Mouse (Mus musculus) CH12.LX (cell line): ENCODE data around the gene Car10. TPM values are rescaled to one million over a fixed set of nuclear protein-coding genes. Genes with fewer than 3 reads are reported as not detected.

Experiments used
- DNase-seq: peaks from one replicate; pipeline ENCODE4 v3.0.0-alpha.2; 2013; ENCODE audit errors: extremely low read depth
- H3K27ac ChIP-seq: 2 replicates; pipeline ENCODE4 v1.5.1; 2012; ENCODE audit warnings: low read depth, mild to moderate bottlenecking, control low read depth, moderate library complexity; ENCODE audit not compliant: insufficient read depth
- H3K27me3 ChIP-seq: replicated peaks from 2 replicates; pipeline ENCODE3; 2012; ENCODE audit warnings: inconsistent platforms
- H3K36me3 ChIP-seq, 2 experiments: replicated peaks in 1 of 2; 2 replicates each; pipeline versions ENCODE3 to v1.6.1; 2012; ENCODE audit warnings: inconsistent platforms in 1 of 2, low read length in 1 of 2, mild to moderate bottlenecking in 1 of 2, mixed read lengths in 1 of 2, moderate library complexity in 1 of 2; ENCODE audit not compliant: control insufficient read depth in 1 of 2, insufficient read depth in 1 of 2
- H3K4me1 ChIP-seq, 2 experiments: 2 replicates each; pipeline ENCODE4 v1.6.1; 2012; ENCODE audit warnings: inconsistent platforms in 1 of 2, moderate library complexity in 1 of 2; ENCODE audit not compliant: insufficient read depth in 2 of 2, control insufficient read depth in 1 of 2
- H3K4me2 ChIP-seq: 2 replicates; pipeline ENCODE4 v1.6.1; 2012; ENCODE audit warnings: low read depth, mild to moderate bottlenecking, control low read depth; ENCODE audit not compliant: poor library complexity, insufficient read depth, severe bottlenecking
- H3K4me3 ChIP-seq, 3 experiments: fragments of 150-350 bp in 1 of 3; sonication (generic) in 1 of 3; replicated peaks in 1 of 3; 2 replicates each; pipeline versions ENCODE3 to v1.5.1; 2011 to 2012; ENCODE audit warnings: low read depth in 2 of 3, low read length in 2 of 3, mild to moderate bottlenecking in 2 of 3, moderate library complexity in 2 of 3, control low read depth in 1 of 3, improper control_type of control experiment in 1 of 3, inconsistent platforms in 1 of 3, mixed read lengths in 1 of 3; ENCODE audit not compliant: poor library complexity in 1 of 3
- H3K79me2 ChIP-seq: replicated peaks from 2 replicates; pipeline ENCODE4 v1.6.1; 2012; ENCODE audit warnings: mild to moderate bottlenecking, moderate library complexity; ENCODE audit not compliant: control insufficient read depth, poor library complexity, insufficient read depth, severe bottlenecking; ENCODE audit errors: extremely low read depth
- H3K9ac ChIP-seq: 2 replicates; pipeline ENCODE4 v1.6.1; 2012; ENCODE audit warnings: low read depth, mild to moderate bottlenecking, control low read depth, moderate library complexity; ENCODE audit not compliant: insufficient read depth
- H3K9me3 ChIP-seq: replicated peaks from 2 replicates; pipeline ENCODE3; 2012; ENCODE audit warnings: low read length, inconsistent platforms, mixed read lengths
- CHD1 ChIP-seq: IDR thresholded peaks from 2 replicates; pipeline ENCODE4 v1.6.1; 2012; ENCODE audit warnings: low read depth, low read length, improper control_type of control experiment, inconsistent platforms
- ETS1 ChIP-seq: conservative IDR thresholded peaks from 2 replicates; pipeline ENCODE4 v1.6.1; 2012; ENCODE audit warnings: low read depth, mild to moderate bottlenecking, inconsistent platforms, low read length, improper control_type of control experiment, moderate library complexity
- GABPA ChIP-seq: IDR thresholded peaks from 2 replicates; pipeline ENCODE4 v1.6.1; 2012; ENCODE audit warnings: low read depth, low read length, improper control_type of control experiment, inconsistent platforms; ENCODE audit not compliant: insufficient replicate concordance
- HCFC1 ChIP-seq: IDR thresholded peaks from 2 replicates; pipeline ENCODE4 v1.6.1; 2012; ENCODE audit warnings: low read depth, mild to moderate bottlenecking, inconsistent platforms, low read length, improper control_type of control experiment
- JUN ChIP-seq: IDR thresholded peaks from 2 replicates; pipeline ENCODE4 v1.6.1; 2011; ENCODE audit warnings: low read depth, mild to moderate bottlenecking, low read length, improper control_type of control experiment, moderate library complexity; ENCODE audit not compliant: insufficient read depth
- JUND ChIP-seq: conservative IDR thresholded peaks from 2 replicates; pipeline ENCODE4 v1.6.1; 2011; ENCODE audit warnings: low read depth, low read length, improper control_type of control experiment
- MAFK ChIP-seq: IDR thresholded peaks from 2 replicates; pipeline ENCODE4 v1.6.1; 2011; ENCODE audit warnings: low read length, improper control_type of control experiment; ENCODE audit not compliant: insufficient replicate concordance
- MAX ChIP-seq: IDR thresholded peaks from 2 replicates; pipeline ENCODE4 v1.6.1; 2011; ENCODE audit warnings: low read length, improper control_type of control experiment
- MAZ ChIP-seq: IDR thresholded peaks from 2 replicates; pipeline ENCODE4 v1.6.1; 2012; ENCODE audit warnings: low read depth, mild to moderate bottlenecking, inconsistent platforms, low read length, improper control_type of control experiment, moderate library complexity
- MEF2A ChIP-seq: IDR thresholded peaks from 2 replicates; pipeline ENCODE4 v1.6.1; 2014; ENCODE audit warnings: low read depth, mild to moderate bottlenecking, inconsistent platforms, low read length, improper control_type of control experiment, borderline replicate concordance
- MXI1 ChIP-seq: IDR thresholded peaks from 2 replicates; pipeline ENCODE4 v1.6.1; 2011; ENCODE audit warnings: mild to moderate bottlenecking, low read depth, low read length, improper control_type of control experiment
- POLR2AphosphoS2 ChIP-seq: IDR thresholded peaks from 2 replicates; pipeline ENCODE4 v1.6.1; 2011; ENCODE audit warnings: low read depth, low read length, improper control_type of control experiment
- SMC3 ChIP-seq: IDR thresholded peaks from 2 replicates; pipeline ENCODE4 v1.6.1; 2011; ENCODE audit warnings: low read depth, low read length, improper control_type of control experiment
- TBP ChIP-seq: conservative IDR thresholded peaks from 2 replicates; pipeline ENCODE4 v1.6.1; 2011; ENCODE audit warnings: low read depth, low read length, improper control_type of control experiment
- UBTF ChIP-seq: IDR thresholded peaks from 2 replicates; pipeline ENCODE4 v1.6.1; 2012; ENCODE audit warnings: low read depth, mild to moderate bottlenecking, inconsistent platforms, low read length, improper control_type of control experiment, moderate library complexity
- USF2 ChIP-seq: conservative IDR thresholded peaks from 2 replicates; pipeline ENCODE4 v1.6.1; 2011; ENCODE audit warnings: low read depth, low read length, improper control_type of control experiment
- ZMIZ1 ChIP-seq: IDR thresholded peaks from 2 replicates; pipeline ENCODE4 v1.6.1; 2012; ENCODE audit warnings: low read depth, mild to moderate bottlenecking, inconsistent platforms, low read length, improper control_type of control experiment
- ZNF384 ChIP-seq: IDR thresholded peaks from 2 replicates; pipeline ENCODE4 v1.6.1; 2012; ENCODE audit warnings: low read depth, low read length, improper control_type of control experiment, inconsistent platforms
- dilution Hi-C: fragments of 300-500 bp; cut with MboI; formaldehyde crosslinking; loops from 2 replicates; pipeline ENCODE4 v1.14.3; 2020; ENCODE audit warnings: low sequenced_read_pairs; ENCODE audit not compliant: extremely low pct_unique_long_range_greater_than_20kb, extremely low pct_ligation_motif_present
- in situ Hi-C: fragments of 300-500 bp; cut with MboI; formaldehyde crosslinking; loops from 3 replicates; pipeline ENCODE4 v1.14.3; 2019; ENCODE audit warnings: low sequenced_read_pairs, low pct_ligation_motif_present, low pct_unique_long_range_greater_than_20kb, mixed read lengths
- polyA plus RNA-seq: library from polyadenylated mRNA; unstranded; fragments of >175 nt; gene quantifications from 2 replicates; pipeline ENCODE4 v1.2.1, GENCODE M21; 2012; ENCODE audit warnings: low read depth; ENCODE audit not compliant: insufficient read length
- total RNA-seq, 2 experiments: library from RNA; depleted of rRNA; stranded (reverse); fragments of 300-350 nt in 1 of 2; fragments of >200 nt in 1 of 2; gene quantifications; 2 replicates each; pipeline ENCODE4 v1.2.3; 2012 to 2014

The Car10 gene
- total and polyA plus RNA-seq, 3 experiments: not detected

- Histone ChIP-seq H3K79me2 (no peaks in the 10 kb centered on the region), H3K4me3 (no peak overlapping the region), H3K27me3 (peaks cover 48% of the 10 kb centered on the region), H3K4me2 (no peak overlapping the region), H3K9ac (no peak overlapping the region), H3K27ac (no peak overlapping the region), H3K4me1 (no peaks in the 10 kb centered on the region), H3K9me3 (no peaks in the 10 kb centered on the region), H3K36me3 (no peaks in the 10 kb centered on the region)
- no peak for DNase-seq
- in situ Hi-C loops (no loop called here), dilution Hi-C loops (no loop called here)
- TF ChIP-seq SMC3 (no peak), MXI1 (no peak), MAZ (no peak)
These were observed 467.9 kb downstream of the Car10 start for GRCm38 (mm10) chr11:93565756-93566155.

- H3K4me3 ChIP-seq: no peak overlapping the region
- no peak overlapping the region for H3K4me2 ChIP-seq
- no peaks in the 10 kb centered on the region for H3K79me2 ChIP-seq
- in situ Hi-C loops: no loop called here
- H3K36me3 ChIP-seq: no peaks in the 10 kb centered on the region
- no peaks in the 10 kb centered on the region for H3K4me1 ChIP-seq
- H3K27ac ChIP-seq: no peak overlapping the region
- DNase-seq: no peak
- H3K27me3 ChIP-seq: peaks cover 66% of the 10 kb centered on the region
- no peak for TF ChIP-seq ZNF384
- TF ChIP-seq TBP: no peak
- no peak for TF ChIP-seq UBTF
- no peak for TF ChIP-seq USF2
- no peak for TF ChIP-seq SMC3
- no peak for TF ChIP-seq JUN
- no peak for TF ChIP-seq JUND
- no peaks in the 10 kb centered on the region for H3K9me3 ChIP-seq
- dilution Hi-C loops: no loop called here
- H3K9ac ChIP-seq: no peak overlapping the region
These were observed 474.3 kb downstream of the Car10 start for GRCm38 (mm10) chr11:93571917-93572641.

GRCm38 (mm10) chr11:93577441-93577840 is 479.6 kb downstream of the Car10 start:
- dilution Hi-C loops: no loop called here
- Histone ChIP-seq H3K4me1 (no peaks in the 10 kb centered on the region), H3K36me3 (no peaks in the 10 kb centered on the region), H3K4me3 (no peak overlapping the region), H3K9me3 (no peaks in the 10 kb centered on the region), H3K4me2 (no peak overlapping the region), H3K9ac (no peak overlapping the region), H3K27me3 (peaks cover 82% of the 10 kb centered on the region), H3K27ac (no peak overlapping the region), H3K79me2 (no peaks in the 10 kb centered on the region)
- no peak for DNase-seq
- no peak for TF ChIP-seq HCFC1
- no peak for TF ChIP-seq MAX
- no peak for TF ChIP-seq MAFK
- no peak for TF ChIP-seq POLR2AphosphoS2
- no peak for TF ChIP-seq ETS1
- TF ChIP-seq CHD1: no peak
- no peak for TF ChIP-seq GABPA
- TF ChIP-seq ZNF384: no peak
- TF ChIP-seq MEF2A: no peak
- TF ChIP-seq ZMIZ1: no peak
- in situ Hi-C loops: no loop called here
